Mouse (Mus musculus): Measurements from ENCODE around the gene Ascl2.

DNA sequence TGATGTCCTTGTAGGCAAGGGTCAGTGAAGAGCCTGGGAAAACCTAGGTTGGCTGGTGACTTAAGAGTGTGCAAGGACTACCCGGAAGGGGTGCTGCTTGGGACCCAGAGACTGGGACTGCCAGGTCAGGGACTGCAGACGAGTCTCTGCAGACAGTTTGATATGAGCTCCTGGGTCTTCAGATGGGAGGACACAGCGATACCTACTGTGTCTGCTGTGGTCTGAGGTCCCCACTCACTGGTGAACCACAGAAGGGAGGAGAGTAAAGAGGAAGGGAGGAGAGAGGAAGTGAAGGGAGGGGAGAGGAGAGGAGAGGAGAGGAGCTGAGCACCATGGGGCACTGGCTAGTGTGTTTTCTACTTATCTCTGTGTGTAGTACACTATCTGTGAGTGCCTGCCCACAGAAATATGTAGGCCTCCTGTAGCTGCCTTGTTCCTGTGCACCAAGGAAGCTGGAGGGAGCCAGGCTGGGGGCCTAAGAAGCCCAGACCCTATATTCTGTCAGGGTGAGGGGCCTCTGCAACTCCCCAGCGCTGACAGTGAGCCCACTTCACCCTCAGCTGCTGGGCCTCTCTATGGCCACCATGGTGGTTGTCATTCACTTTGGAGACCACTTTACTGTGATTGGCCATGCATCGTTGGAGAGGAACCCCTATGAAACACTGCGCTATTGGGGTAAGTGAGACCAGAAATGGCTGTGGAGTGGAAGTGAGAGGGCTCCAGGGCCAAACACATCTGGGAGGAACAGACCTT, 36.5 kb upstream of the Ascl2 start:
- TF ChIP-seq FLI1 (IDR thresholded peaks at IDR 0.05; ENCODE audit: low read length) (no peak), GATA1 (IDR thresholded peaks at IDR 0.05; ENCODE audit: borderline replicate concordance, low read length) (no peak)

Data from megakaryocyte, embryonic 14.5 days (primary cell).